Mouse (Mus musculus) heart, postnatal 0 days (tissue): ENCODE measurements at regions not wholly inside any gene's neighbourhood (a gene's known extent, or its start where the extent isn't known, plus 50 kb on each side); places are given as distances from the start of the nearest gene placed in this dataset.

Source experiments
- CTCF ChIP-seq: IDR thresholded peaks from 2 replicates; pipeline ENCODE4 v1.5.1; 2016; ENCODE audit warnings: antibody characterized with exemption, control low read depth, low read depth
- EP300 ChIP-seq: IDR thresholded peaks from 2 replicates; pipeline ENCODE4 v1.6.1; 2016; ENCODE audit warnings: antibody characterized with exemption, low read depth

GRCm38 (mm10) chr2:48612251-48612650, 201.7 kb upstream of the Acvr2a start:
- no peak for TF ChIP-seq EP300
- no peak for TF ChIP-seq CTCF
